Mouse (Mus musculus) naive thymus-derived CD4-positive, alpha-beta T cell, adult 2 months (primary cell): ENCODE data around the gene Pawr.

Experiments used
- DNase-seq: peaks from one replicate; pipeline ENCODE4 v3.0.0-alpha.2; 2011; ENCODE audit warnings: low read depth

Pawr gene

GRCm38 (mm10) chr10:108356601-108357187 is 24.8 kb downstream of the Pawr start:
- no peak for DNase-seq

GRCm38 (mm10) chr10:108359974-108360373 is 28.1 kb downstream of the Pawr start:
- no peak for DNase-seq

- no peak for DNase-seq
Measured at GRCm38 (mm10) chr10:108360801-108361200, 28.9 kb downstream of the Pawr start.

- DNase-seq: no peak
Measured at GRCm38 (mm10) chr10:108361419-108362155, 29.7 kb downstream of the Pawr start.

- DNase-seq: no peak
Measured at GRCm38 (mm10) chr10:108363932-108364331, 32.0 kb downstream of the Pawr start.

- DNase-seq: no peak
Measured at GRCm38 (mm10) chr10:108364946-108365719, 33.2 kb downstream of the Pawr start.

GRCm38 (mm10) chr10:108366251-108366650 is 34.3 kb downstream of the Pawr start:
- DNase-seq: no peak

GRCm38 (mm10) chr10:108368358-108368757 is 36.4 kb downstream of the Pawr start:
- no peak for DNase-seq

GRCm38 (mm10) chr10:108372258-108372657 is 40.3 kb downstream of the Pawr start:
- no peak for DNase-seq

- DNase-seq: no peak
Measured at GRCm38 (mm10) chr10:108372858-108373257, 40.9 kb downstream of the Pawr start.

GRCm38 (mm10) chr10:108375796-108376195 is 43.9 kb downstream of the Pawr start:
- no peak for DNase-seq

- no peak for DNase-seq
Measured at GRCm38 (mm10) chr10:108376366-108376765, 44.4 kb downstream of the Pawr start.

- no peak for DNase-seq
Measured at GRCm38 (mm10) chr10:108377369-108377768, 45.4 kb downstream of the Pawr start.

GRCm38 (mm10) chr10:108378062-108378461 is 46.1 kb downstream of the Pawr start:
- DNase-seq: no peak

- DNase-seq: no peak
Measured at GRCm38 (mm10) chr10:108378479-108378878, 46.6 kb downstream of the Pawr start.

GRCm38 (mm10) chr10:108380715-108381114 is 48.8 kb downstream of the Pawr start:
- no peak for DNase-seq

- no peak for DNase-seq
Measured at GRCm38 (mm10) chr10:108384153-108384769, 52.3 kb downstream of the Pawr start.

- no peak for DNase-seq
Measured at GRCm38 (mm10) chr10:108385480-108385955, 53.6 kb downstream of the Pawr start.

GRCm38 (mm10) chr10:108388410-108388915 is 56.5 kb downstream of the Pawr start:
- no peak for DNase-seq

- no peak for DNase-seq
Measured at GRCm38 (mm10) chr10:108389178-108389926, 57.4 kb downstream of the Pawr start.

GRCm38 (mm10) chr10:108389927-108390287 is 58.0 kb downstream of the Pawr start:
- DNase-seq: no peak
